Mouse (Mus musculus) erythroblast, embryonic 14.5 days (primary cell): ENCODE results near the gene Notch4.

Experiments used
- GATA1 ChIP-seq: IDR thresholded peaks from 2 replicates; pipeline ENCODE4 v1.6.1; 2012; ENCODE audit warnings: low read length, inconsistent platforms, mixed read lengths
- TAL1 ChIP-seq: IDR thresholded peaks from 3 replicates; pipeline ENCODE4 v1.6.1; 2012; ENCODE audit warnings: low read length, inconsistent platforms, mixed read lengths

DNA sequence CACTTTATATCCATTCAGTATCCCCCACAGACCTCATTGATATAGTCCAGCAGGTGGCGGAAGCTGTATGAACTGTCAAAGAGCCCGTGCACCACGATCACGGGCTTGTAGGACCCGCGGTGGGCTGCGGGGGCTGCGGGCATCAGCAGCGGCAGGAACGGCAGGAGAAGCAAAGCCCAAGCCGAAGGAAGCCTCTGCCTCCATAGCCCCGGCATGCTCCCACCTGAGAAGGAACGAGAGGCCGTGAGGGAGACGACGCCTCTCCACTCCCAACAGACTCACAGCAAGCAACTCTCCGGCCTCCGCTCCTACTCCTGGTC, 62.7 kb downstream of the Notch4 start:
- no peak for TF ChIP-seq TAL1
- no peak for TF ChIP-seq GATA1
